Mouse (Mus musculus) liver, embryonic 15.5 days (tissue): ENCODE measurements at regions not wholly inside any gene's neighbourhood (a gene's known extent, or its start where the extent isn't known, plus 50 kb on each side); places are given as distances from the start of the nearest gene placed in this dataset.

Experiments
- ATAC-seq: fragments of 200-750 bp; cut with Nextera tagmentation; 2 replicates; pipeline ENCODE4 v1.8.0; 2017; ENCODE audit warnings: moderate number of reproducible peaks, mild to moderate bottlenecking, moderate library complexity; ENCODE audit not compliant: insufficient read depth
- H3K27ac ChIP-seq: fragments of 300-500 bp; sonication (generic); replicated peaks from 2 replicates; pipeline ENCODE4 v1.5.1; 2015; ENCODE audit warnings: mild to moderate bottlenecking, inconsistent platforms
- H3K27me3 ChIP-seq: fragments of 300-500 bp; sonication (generic); 2 replicates; pipeline ENCODE4 v1.6.1; 2015; ENCODE audit warnings: mild to moderate bottlenecking, inconsistent platforms
- H3K36me3 ChIP-seq: fragments of 300-500 bp; sonication (generic); replicated peaks from 2 replicates; pipeline ENCODE4 v1.6.1; 2015; ENCODE audit warnings: moderate library complexity, mild to moderate bottlenecking, inconsistent platforms
- H3K4me1 ChIP-seq: fragments of 300-500 bp; sonication (generic); replicated peaks from 2 replicates; pipeline ENCODE4 v1.6.1; 2015; ENCODE audit warnings: inconsistent platforms
- H3K4me2 ChIP-seq: fragments of 300-500 bp; sonication (generic); 2 replicates; pipeline ENCODE4 v1.6.1; 2015; ENCODE audit warnings: moderate library complexity, mild to moderate bottlenecking, inconsistent platforms
- H3K4me3 ChIP-seq: fragments of 300-500 bp; sonication (generic); replicated peaks from 2 replicates; pipeline ENCODE4 v1.5.1; 2015; ENCODE audit warnings: mild to moderate bottlenecking, inconsistent platforms
- H3K9ac ChIP-seq: fragments of 300-500 bp; sonication (generic); 2 replicates; pipeline ENCODE4 v1.6.1; 2015; ENCODE audit warnings: moderate library complexity, mild to moderate bottlenecking, inconsistent platforms
- H3K9me3 ChIP-seq: fragments of 300-500 bp; sonication (generic); replicated peaks from 2 replicates; pipeline ENCODE4 v1.6.1; 2016; ENCODE audit warnings: inconsistent platforms
- WGBS: fragments of 180-500 bp; shearing (Covaris S2); methylation state at CpG from one replicate; pipeline ENCODE4 v1.1.7; 2015; ENCODE audit warnings: mixed read lengths; ENCODE audit not compliant: insufficient replicate concordance; 5-methylcytosine and 5-hydroxymethylcytosine counted together

DNA sequence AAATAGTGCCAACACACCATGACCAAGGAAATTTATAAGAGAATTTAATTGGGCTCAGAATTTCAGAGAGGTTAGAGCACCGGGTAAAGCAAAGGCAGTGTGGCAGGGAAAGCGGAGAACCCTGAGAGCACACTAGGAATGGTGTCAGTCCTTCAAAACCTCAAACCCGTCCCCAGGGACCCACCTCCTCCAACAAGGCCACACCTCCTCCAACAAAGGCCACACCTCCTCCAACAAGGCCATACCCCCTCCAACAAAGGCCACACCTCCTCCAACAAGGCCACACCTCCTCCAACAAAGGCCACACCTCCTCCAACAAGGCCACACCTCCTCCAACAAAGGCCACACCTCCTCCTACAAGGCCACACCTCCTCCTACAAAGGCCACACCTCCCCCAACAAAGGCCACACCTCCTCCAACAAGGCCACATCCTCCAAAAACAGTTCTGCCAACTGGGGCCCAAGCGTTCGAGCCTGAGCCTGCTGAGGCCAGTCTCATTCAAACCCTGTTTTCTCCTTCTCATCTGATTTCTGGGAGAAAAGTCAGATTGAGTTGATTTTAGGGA, 109.8 kb upstream of the Zfp217 start:
- WGBS, result 68% methylated on average over 5 of the region's 5 CpGs
- Histone ChIP-seq H3K27ac (no peak overlapping the region), H3K9ac (no peak overlapping the region), H3K4me1 (peaks cover 9% of the 10 kb centered on the region), H3K9me3 (no peaks in the 10 kb centered on the region), H3K27me3 (no peaks in the 10 kb centered on the region), H3K4me3 (no peak overlapping the region), H3K4me2 (no peak overlapping the region), H3K36me3 (no peaks in the 10 kb centered on the region)
- no peak for ATAC-seq

DNA sequence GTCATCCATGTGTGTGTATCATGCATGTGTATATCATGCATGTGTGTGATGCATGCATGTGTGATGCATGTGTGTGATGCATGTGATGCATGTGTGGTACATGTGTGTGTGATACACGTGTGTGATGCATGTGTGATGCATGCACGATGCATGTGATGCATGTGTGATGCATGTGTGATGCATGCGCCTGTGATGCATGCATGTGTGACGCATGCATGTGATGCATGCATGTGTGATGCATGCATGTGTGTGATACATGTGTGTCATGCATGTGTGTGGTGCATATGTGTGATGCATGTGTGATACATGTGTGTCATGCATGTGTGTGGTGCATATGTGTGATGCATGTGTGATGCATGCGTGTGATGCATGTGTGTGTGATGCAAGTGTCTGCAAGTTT, 108.1 kb upstream of the Zfp217 start:
- Histone ChIP-seq H3K4me2 (no peak overlapping the region), H3K27ac (no peak overlapping the region), H3K4me3 (no peak overlapping the region), H3K9me3 (no peaks in the 10 kb centered on the region), H3K4me1 (peaks cover 15% of the 10 kb centered on the region), H3K9ac (no peak overlapping the region), H3K27me3 (no peaks in the 10 kb centered on the region), H3K36me3 (no peaks in the 10 kb centered on the region)
- 73% methylated on average over 5 of the region's 5 CpGs for WGBS
- ATAC-seq, result no peak

DNA sequence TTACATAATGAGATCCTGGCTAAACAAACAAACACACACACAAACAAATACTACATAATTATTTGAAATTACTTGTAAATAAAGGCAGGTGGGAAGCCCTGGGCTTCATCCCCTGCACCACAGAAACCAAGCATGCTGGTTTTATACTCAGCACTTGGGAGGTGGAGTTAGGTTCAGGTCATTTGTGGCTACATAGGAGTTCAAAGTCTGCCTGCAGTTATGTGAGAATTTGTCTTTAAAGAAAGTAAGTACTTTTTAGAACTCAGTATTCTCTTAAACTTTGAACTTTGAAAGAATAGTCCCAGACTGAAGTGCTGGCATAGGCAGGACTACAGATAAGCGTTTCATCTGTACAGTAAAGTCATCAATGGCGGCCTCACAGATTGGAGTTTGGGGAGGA, 107.6 kb upstream of the Zfp217 start:
- H3K27ac ChIP-seq, result no peak overlapping the region
- H3K9me3 ChIP-seq, result no peaks in the 10 kb centered on the region
- H3K9ac ChIP-seq, result no peak overlapping the region
- no peaks in the 10 kb centered on the region for H3K27me3 ChIP-seq
- 68% methylated on average over 2 of the region's 2 CpGs for WGBS
- no peak overlapping the region for H3K4me3 ChIP-seq
- H3K4me1 ChIP-seq, result peaks cover 15% of the 10 kb centered on the region
- ATAC-seq, result no peak
- no peak overlapping the region for H3K4me2 ChIP-seq
- no peaks in the 10 kb centered on the region for H3K36me3 ChIP-seq

DNA sequence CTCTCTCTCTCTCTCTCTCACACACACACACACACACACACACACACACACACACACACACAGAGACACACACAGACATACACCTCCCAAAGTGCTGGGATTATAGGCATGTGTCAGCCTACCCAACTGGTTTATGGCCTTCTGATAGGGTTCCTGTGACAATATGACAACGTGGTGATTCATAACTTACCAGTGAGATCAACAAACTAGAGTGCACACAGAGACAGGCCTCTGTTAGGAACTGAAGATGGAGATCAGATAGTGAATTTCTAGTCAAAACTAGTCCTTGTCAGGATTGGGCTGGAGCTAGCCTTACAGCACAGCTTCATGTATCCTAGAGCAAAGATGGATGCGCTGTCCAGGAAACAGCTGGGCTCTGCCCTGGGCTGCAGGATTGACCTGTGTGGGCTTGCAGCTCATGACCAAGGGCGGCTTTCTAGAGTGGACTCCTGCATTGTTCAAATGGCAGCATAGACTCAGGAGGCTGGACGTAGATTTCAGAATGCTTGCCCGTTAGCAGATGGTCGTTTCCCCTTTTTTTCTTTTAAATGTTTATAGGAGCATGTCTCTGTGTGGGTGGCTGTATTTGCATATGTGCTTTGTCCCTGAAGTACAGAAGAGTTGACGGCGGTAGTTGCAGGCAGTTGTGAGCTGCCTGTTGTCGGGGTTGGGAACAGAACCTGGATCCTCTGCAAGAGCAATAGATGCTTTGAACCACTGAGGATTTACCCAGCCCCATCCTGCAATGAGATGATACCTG, 106.0 kb upstream of the Zfp217 start:
- Histone ChIP-seq H3K4me3 (no peak overlapping the region), H3K36me3 (no peaks in the 10 kb centered on the region), H3K27me3 (no peaks in the 10 kb centered on the region), H3K9ac (no peak overlapping the region), H3K27ac (no peak overlapping the region), H3K4me1 (peaks cover 15% of the 10 kb centered on the region), H3K9me3 (no peaks in the 10 kb centered on the region), H3K4me2 (no peak overlapping the region)
- 56% methylated on average over 9 of the region's 9 CpGs for WGBS
- ATAC-seq, result no peak

DNA sequence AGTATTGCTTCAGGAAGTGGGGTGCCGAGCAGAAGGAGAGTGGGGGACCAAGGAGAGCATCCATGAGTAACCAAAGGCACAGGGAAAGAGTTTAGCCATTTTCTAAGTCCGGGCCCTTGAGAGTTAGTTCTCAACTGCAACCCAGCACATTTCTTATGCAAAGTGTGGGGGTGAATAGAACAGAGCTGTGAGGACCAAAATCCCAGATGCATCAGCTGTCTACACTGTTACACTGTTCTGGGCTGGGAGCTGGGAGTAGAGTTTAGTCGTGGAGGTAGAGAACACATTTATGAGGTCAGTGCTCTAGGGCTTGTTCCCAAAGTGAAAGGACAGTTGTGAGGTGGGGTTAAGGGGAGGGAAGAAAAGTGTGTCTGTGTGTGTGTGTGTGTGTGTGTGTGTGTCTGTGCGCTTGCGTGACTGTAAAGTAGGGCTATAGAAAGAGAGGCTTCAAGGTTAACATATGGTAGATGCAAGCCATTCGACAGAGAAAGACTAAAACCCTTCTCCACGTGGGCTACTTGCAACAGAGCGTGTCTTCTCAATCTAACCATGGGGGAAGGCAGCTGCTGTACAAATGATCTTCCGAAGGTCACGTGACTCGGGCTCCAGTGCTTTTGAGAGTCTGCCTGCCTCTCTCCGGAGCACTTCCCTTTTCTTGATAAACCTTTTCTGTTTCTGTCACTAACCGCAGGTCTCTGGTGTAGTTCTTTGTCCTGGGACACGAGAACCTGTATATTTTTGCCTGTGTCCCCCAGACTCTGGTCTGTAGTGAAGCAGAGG, 104.5 kb upstream of the Zfp217 start:
- H3K27ac ChIP-seq, result peak overlapping the region; percentile 57; the same call in 1 of the 2 replicates

DNA sequence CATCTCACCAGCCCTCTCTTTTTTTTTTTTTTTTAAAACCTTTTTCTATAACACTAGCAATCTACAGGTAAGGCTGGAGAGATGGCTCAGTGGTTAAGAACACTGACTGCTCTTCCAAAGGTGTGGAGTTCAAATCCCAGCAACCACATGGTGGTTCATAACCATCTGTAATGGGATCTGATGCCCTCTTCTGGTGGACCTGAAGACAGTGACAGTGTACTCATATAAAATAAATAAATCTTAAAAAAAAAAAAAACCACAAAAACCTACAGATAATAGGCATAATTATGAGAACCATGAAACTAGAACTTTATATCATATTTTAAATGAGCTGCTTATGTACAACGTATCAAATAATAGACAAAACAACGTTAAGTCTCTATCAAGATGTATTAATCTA, 102.8 kb upstream of the Zfp217 start:
- Histone ChIP-seq H3K27ac (no peak overlapping the region), H3K4me3 (no peak overlapping the region), H3K27me3 (no peaks in the 10 kb centered on the region), H3K36me3 (no peaks in the 10 kb centered on the region), H3K4me1 (peaks cover 15% of the 10 kb centered on the region), H3K4me2 (no peak overlapping the region), H3K9me3 (no peaks in the 10 kb centered on the region), H3K9ac (no peak overlapping the region)
- 74% methylated on average over 2 of the region's 2 CpGs for WGBS
- no peak for ATAC-seq

More for the DNA sequence above, 104.5 kb upstream of the Zfp217 start:
- Histone ChIP-seq H3K4me1 (peaks cover 15% of the 10 kb centered on the region), H3K27me3 (no peaks in the 10 kb centered on the region), H3K9me3 (no peaks in the 10 kb centered on the region), H3K4me3 (no peak overlapping the region), H3K36me3 (no peaks in the 10 kb centered on the region), H3K4me2 (peak overlapping the region; percentile 41), H3K9ac (no peak overlapping the region)
- ATAC-seq, result peak; percentile 30; the same call in 1 of the 2 replicates
- 24% methylated on average over 14 of the region's 14 CpGs for WGBS

DNA sequence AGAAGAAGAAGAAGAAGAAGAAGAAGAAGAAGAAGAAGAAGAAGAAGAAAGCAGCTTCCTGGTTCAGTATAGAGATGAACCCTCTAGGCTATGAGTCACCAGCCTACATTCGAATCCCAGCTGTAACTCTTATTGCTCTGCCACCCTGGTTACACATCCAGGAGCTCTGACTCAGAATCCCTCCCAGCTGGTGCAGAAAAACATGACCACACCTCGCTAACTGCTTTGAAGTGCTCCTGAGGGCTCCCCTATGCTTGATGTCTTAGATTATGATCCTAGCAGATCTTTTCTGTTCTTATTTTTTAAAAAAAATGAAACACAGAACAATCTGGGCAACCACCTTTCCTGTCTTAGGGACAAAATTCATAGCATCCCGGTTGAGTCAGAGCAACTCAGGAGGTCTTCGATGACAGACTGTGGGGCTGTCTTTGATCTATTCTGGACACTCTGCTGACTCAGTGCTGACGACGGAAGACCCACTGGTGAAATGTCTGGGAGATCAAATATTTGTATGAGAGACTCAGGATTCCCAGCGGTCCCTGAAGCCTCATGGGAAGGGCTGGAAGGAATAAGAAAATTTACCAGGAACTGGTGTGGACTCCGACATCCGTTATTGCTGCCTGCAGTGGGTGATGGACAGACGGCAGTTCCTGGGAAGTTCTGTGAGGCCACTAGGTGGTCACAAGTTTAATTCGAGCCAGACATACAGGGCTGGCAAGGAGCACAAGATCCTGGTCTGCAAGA, 100.0 kb upstream of the Zfp217 start:
- no peaks in the 10 kb centered on the region for H3K9me3 ChIP-seq
- no peak overlapping the region for H3K27ac ChIP-seq
- ATAC-seq, result no peak
- no peak overlapping the region for H3K9ac ChIP-seq
- no peak overlapping the region for H3K4me2 ChIP-seq
- no peaks in the 10 kb centered on the region for H3K36me3 ChIP-seq
- H3K27me3 ChIP-seq, result no peaks in the 10 kb centered on the region
- peaks cover 8% of the 10 kb centered on the region for H3K4me1 ChIP-seq
- H3K4me3 ChIP-seq, result no peak overlapping the region
- WGBS, result 50% methylated on average over 11 of the region's 11 CpGs

DNA sequence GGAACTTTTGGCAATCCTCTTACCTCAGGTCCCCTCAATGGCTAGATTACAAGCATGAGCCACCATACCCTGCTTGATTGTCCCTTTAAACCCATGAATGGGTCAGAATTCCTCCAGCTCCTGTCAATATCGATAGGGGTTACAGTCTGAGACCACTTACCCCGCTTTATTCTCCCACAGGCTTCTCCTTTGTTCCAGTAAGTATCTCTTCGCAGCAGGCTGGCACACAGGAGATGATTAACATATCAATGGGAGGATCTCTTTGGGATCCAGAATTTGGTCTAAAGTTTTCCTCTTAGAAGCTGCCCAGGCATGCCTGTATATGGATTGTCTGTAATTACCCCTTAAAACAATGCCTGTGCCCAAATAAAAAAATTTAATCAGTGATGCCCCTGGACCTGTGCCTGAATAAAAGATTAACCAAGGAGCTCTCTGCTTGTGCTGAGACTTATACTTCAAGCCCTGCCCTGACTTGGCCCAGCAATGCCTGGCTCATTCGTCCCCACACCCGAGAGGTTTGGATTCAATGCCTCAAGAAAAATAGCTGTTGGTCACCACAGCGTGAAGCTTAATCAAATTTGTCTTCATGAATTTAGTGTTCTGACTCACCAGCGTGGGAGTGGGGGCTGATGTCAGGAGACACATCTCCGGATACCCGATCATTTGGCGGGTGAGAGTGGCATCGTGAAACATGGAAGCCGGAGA, 97.9 kb upstream of the Zfp217 start:
- no peak for ATAC-seq
- Histone ChIP-seq H3K9me3 (no peaks in the 10 kb centered on the region), H3K27me3 (no peaks in the 10 kb centered on the region), H3K4me2 (no peak overlapping the region), H3K4me3 (no peak overlapping the region), H3K36me3 (no peaks in the 10 kb centered on the region), H3K9ac (no peak overlapping the region), H3K4me1 (no peaks in the 10 kb centered on the region), H3K27ac (no peak overlapping the region)
- 57% methylated on average over 12 of the region's 12 CpGs for WGBS

DNA sequence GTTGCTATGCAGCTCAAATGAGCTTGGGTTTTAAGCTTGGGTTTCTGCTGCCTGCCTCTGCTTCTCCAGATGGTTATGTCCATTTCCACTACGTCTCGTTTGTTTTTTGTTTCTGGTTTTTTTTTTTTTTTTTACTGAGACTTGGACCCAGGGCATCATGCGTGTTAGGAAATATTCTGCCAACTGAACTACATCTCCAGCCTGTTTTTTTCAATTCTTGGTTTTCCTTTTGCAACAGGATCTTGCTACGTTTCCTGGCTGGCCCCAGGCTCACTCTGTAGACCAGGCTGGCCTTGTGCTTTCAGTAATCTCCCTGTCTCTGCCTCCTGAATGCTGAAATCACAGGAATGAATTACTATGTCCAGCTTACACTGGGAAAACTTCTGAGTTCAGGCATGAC, 96.2 kb upstream of the Zfp217 start:
- Histone ChIP-seq H3K9ac (no peak overlapping the region), H3K4me2 (no peak overlapping the region), H3K4me3 (no peak overlapping the region), H3K9me3 (no peaks in the 10 kb centered on the region), H3K27me3 (no peaks in the 10 kb centered on the region), H3K36me3 (no peaks in the 10 kb centered on the region), H3K4me1 (peaks cover 4% of the 10 kb centered on the region; the same call in 1 of the 2 replicates), H3K27ac (0 out of 2 replicates have a peak overlapping the region, but pooled peaks have one; percentile 1)
- 34% methylated on average over 4 of the region's 4 CpGs for whole genome bisulfite sequencing
- no peak for ATAC-seq

DNA sequence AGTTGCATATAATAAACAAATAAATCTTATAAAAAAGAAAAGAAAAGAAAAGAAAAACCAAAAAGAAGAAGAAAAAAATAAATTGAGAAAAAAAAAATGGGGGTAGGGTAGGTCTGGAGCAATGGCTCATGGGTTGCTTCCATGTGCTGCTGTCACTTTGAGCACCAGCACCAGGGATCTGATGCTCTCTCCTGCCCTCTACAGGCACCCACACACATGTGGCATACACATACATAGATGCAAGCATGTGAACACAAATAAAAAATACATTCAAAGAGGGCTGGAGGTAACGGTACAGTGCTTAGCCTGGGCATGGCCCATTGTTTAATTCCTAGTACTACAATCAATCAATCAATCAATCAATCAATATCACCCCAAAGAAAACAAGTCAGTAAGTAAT, 90.1 kb upstream of the Zfp217 start:
- no peaks in the 10 kb centered on the region for H3K27me3 ChIP-seq
- no peaks in the 10 kb centered on the region for H3K9me3 ChIP-seq
- H3K4me1 ChIP-seq, result peaks cover 7% of the 10 kb centered on the region; the same call in 1 of the 2 replicates
- H3K27ac ChIP-seq, result no peak overlapping the region
- no peaks in the 10 kb centered on the region for H3K36me3 ChIP-seq
- ATAC-seq, result no peak
- no peak overlapping the region for H3K9ac ChIP-seq
- H3K4me3 ChIP-seq, result no peak overlapping the region
- no peak overlapping the region for H3K4me2 ChIP-seq
- 82% methylated on average over 1 of the region's 1 CpGs for WGBS
